In genomic region chr2:168602387-168602741, GRCm38 (mm10) we compare ENCODE assay signal across 8 mouse cellular contexts. TPM values are rescaled to one million over a fixed set of nuclear protein-coding genes. Genes with fewer than 3 reads are reported as not detected.
DNase-seq lines count a peak whose midpoint lies in the region; ATAC-seq lines count a peak whose summit lies in the region.

No protein-coding gene starts in this region.

- H3K4me3 ChIP-seq in forebrain, embryonic 13.5 days = no peak overlapping the region
- H3K4me3 ChIP-seq in forebrain, embryonic 16.5 days (replicated peaks; ENCODE audit: low read length) = no peak overlapping the region
- no peak overlapping the region for H3K4me3 ChIP-seq in liver, embryonic 11.5 days (ENCODE audit: low read depth, low read length)
- H3K4me3 ChIP-seq in liver, embryonic 12.5 days = no peak overlapping the region
- H3K4me3 ChIP-seq in limb, embryonic 11.5 days (ENCODE audit: low read depth, low read length) = no peak overlapping the region
- no peak overlapping the region for H3K4me3 ChIP-seq in stomach, embryonic 14.5 days (ENCODE audit: low read depth, low read length)

- H3K4me2 ChIP-seq in forebrain, embryonic 13.5 days = peak overlapping the region; percentile 90; the same call in 1 of the 2 replicates
- H3K4me2 ChIP-seq in forebrain, embryonic 16.5 days (ENCODE audit: low read length) = no peak overlapping the region
- H3K4me2 ChIP-seq in liver, embryonic 11.5 days = peak overlapping the region; percentile 63
- no peak overlapping the region for H3K4me2 ChIP-seq in liver, embryonic 12.5 days
- H3K4me2 ChIP-seq in limb, embryonic 11.5 days (ENCODE audit: low read depth, severe bottlenecking) = peak overlapping the region; percentile 88; the same call in 1 of the 2 replicates
- H3K4me2 ChIP-seq in stomach, embryonic 14.5 days (replicated peaks; ENCODE audit: low read depth, low read length) = peak overlapping the region; percentile 81; the same call in 1 of the 2 replicates

- peaks cover 29% of the 10 kb centered on the region for H3K4me1 ChIP-seq in forebrain, embryonic 13.5 days
- peaks cover 27% of the 10 kb centered on the region for H3K4me1 ChIP-seq in forebrain, embryonic 16.5 days (replicated peaks; ENCODE audit: control insufficient read depth, insufficient read depth, low read length)
- H3K4me1 ChIP-seq in liver, embryonic 11.5 days (replicated peaks; ENCODE audit: control insufficient read depth, insufficient read depth, low read length) = peaks cover 24% of the 10 kb centered on the region
- H3K4me1 ChIP-seq in liver, embryonic 12.5 days = peaks cover 20% of the 10 kb centered on the region
- H3K4me1 ChIP-seq in limb, embryonic 11.5 days (ENCODE audit: control insufficient read depth, insufficient read depth, low read length) = peaks cover 39% of the 10 kb centered on the region
- H3K4me1 ChIP-seq in stomach, embryonic 14.5 days (ENCODE audit: control insufficient read depth, insufficient read depth, low read length) = peaks cover 13% of the 10 kb centered on the region; the same call in 1 of the 2 replicates

- H3K27ac ChIP-seq in forebrain, embryonic 13.5 days = no peak overlapping the region
- no peak overlapping the region for H3K27ac ChIP-seq in forebrain, embryonic 16.5 days (ENCODE audit: low read length)
- H3K27ac ChIP-seq in liver, embryonic 11.5 days (ENCODE audit: low read depth, low read length) = no peak overlapping the region
- no peak overlapping the region for H3K27ac ChIP-seq in liver, embryonic 12.5 days
- H3K27ac ChIP-seq in limb, embryonic 11.5 days (replicated peaks; ENCODE audit: low read depth, low read length) = peak overlapping the region; percentile 85
- H3K27ac ChIP-seq in stomach, embryonic 14.5 days (ENCODE audit: low read length) = no peak overlapping the region

- WGBS in forebrain, embryonic 13.5 days = 30% methylated on average over 12 of the region's 12 CpGs
- WGBS in forebrain, embryonic 16.5 days = 21% methylated on average over 12 of the region's 12 CpGs
- 31% methylated on average over 12 of the region's 12 CpGs for WGBS in liver, embryonic 11.5 days
- WGBS in liver, embryonic 12.5 days (ENCODE audit: insufficient replicate concordance) = 32% methylated on average over 12 of the region's 12 CpGs
- 18% methylated on average over 12 of the region's 12 CpGs for WGBS in limb, embryonic 11.5 days
- WGBS in stomach, embryonic 14.5 days = 17% methylated on average over 12 of the region's 12 CpGs

- no peak for DNase-seq in liver, embryonic 11.5 days (ENCODE audit: low spot score)
- peak; percentile 57 for DNase-seq in limb, embryonic 11.5 days (ENCODE audit: low spot score)
- no peak for DNase-seq in urinary bladder, postnatal 10 days (ENCODE audit: low spot score)

- ATAC-seq in forebrain, embryonic 13.5 days = no peak
- no peak for ATAC-seq in forebrain, embryonic 16.5 days
- ATAC-seq in liver, embryonic 11.5 days (replicated peaks; ENCODE audit: low FRiP score) = no peak
- no peak for ATAC-seq in liver, embryonic 12.5 days
- ATAC-seq in limb, embryonic 11.5 days (ENCODE audit: insufficient number of reproducible peaks, low FRiP score, low TSS enrichment, low read depth) = no peak
- ATAC-seq in stomach, embryonic 14.5 days (ENCODE audit: insufficient number of reproducible peaks, insufficient read depth, low FRiP score, low read depth) = no peak
- no peak for ATAC-seq in cerebellum, adult (ENCODE audit: insufficient number of reproducible peaks, low FRiP score, low TSS enrichment)

- 0 out of 2 replicates have a peak overlapping the region, but pooled peaks have one; percentile 72 for H3K9ac ChIP-seq in forebrain, embryonic 13.5 days
- H3K9ac ChIP-seq in forebrain, embryonic 16.5 days (replicated peaks; ENCODE audit: low read depth, low read length) = no peak overlapping the region
- no peak overlapping the region for H3K9ac ChIP-seq in liver, embryonic 11.5 days (ENCODE audit: low read depth, low read length)
- H3K9ac ChIP-seq in liver, embryonic 12.5 days = no peak overlapping the region
- no peak overlapping the region for H3K9ac ChIP-seq in limb, embryonic 11.5 days (ENCODE audit: low read length)
- H3K9ac ChIP-seq in stomach, embryonic 14.5 days (replicated peaks; ENCODE audit: low read depth, low read length) = no peak overlapping the region

- peaks cover 58% of the 10 kb centered on the region for H3K27me3 ChIP-seq in forebrain, embryonic 13.5 days
- peaks cover 20% of the 10 kb centered on the region for H3K27me3 ChIP-seq in forebrain, embryonic 16.5 days (replicated peaks; ENCODE audit: control insufficient read depth, insufficient read depth, low read length)
- H3K27me3 ChIP-seq in liver, embryonic 11.5 days (replicated peaks; ENCODE audit: control insufficient read depth, insufficient read depth, low read length) = peaks cover 56% of the 10 kb centered on the region
- H3K27me3 ChIP-seq in liver, embryonic 12.5 days (replicated peaks) = peaks cover 73% of the 10 kb centered on the region
- H3K27me3 ChIP-seq in limb, embryonic 11.5 days (ENCODE audit: control insufficient read depth, insufficient read depth, low read length) = peaks cover 11% of the 10 kb centered on the region
- peaks cover 10% of the 10 kb centered on the region; the same call in 1 of the 2 replicates for H3K27me3 ChIP-seq in stomach, embryonic 14.5 days (ENCODE audit: control insufficient read depth, insufficient read depth, low read length)

- no peaks in the 10 kb centered on the region for H3K36me3 ChIP-seq in forebrain, embryonic 13.5 days (ENCODE audit: poor library complexity, severe bottlenecking)
- H3K36me3 ChIP-seq in forebrain, embryonic 16.5 days (ENCODE audit: control insufficient read depth, insufficient read depth) = no peaks in the 10 kb centered on the region
- H3K36me3 ChIP-seq in liver, embryonic 11.5 days (ENCODE audit: control insufficient read depth, insufficient read depth, low read length) = no peaks in the 10 kb centered on the region
- no peaks in the 10 kb centered on the region for H3K36me3 ChIP-seq in liver, embryonic 12.5 days
- no peaks in the 10 kb centered on the region for H3K36me3 ChIP-seq in limb, embryonic 11.5 days (ENCODE audit: control insufficient read depth, insufficient read depth, low read length)
- no peaks in the 10 kb centered on the region for H3K36me3 ChIP-seq in stomach, embryonic 14.5 days (ENCODE audit: control insufficient read depth, insufficient read depth, low read length)

- no peaks in the 10 kb centered on the region for H3K9me3 ChIP-seq in forebrain, embryonic 13.5 days (replicated peaks)
- no peaks in the 10 kb centered on the region for H3K9me3 ChIP-seq in forebrain, embryonic 16.5 days (ENCODE audit: control insufficient read depth, low read length)
- no peaks in the 10 kb centered on the region for H3K9me3 ChIP-seq in liver, embryonic 11.5 days (ENCODE audit: control insufficient read depth, low read length)
- H3K9me3 ChIP-seq in liver, embryonic 12.5 days (replicated peaks) = no peaks in the 10 kb centered on the region
- H3K9me3 ChIP-seq in limb, embryonic 11.5 days (ENCODE audit: control insufficient read depth, low read length) = no peaks in the 10 kb centered on the region
- H3K9me3 ChIP-seq in stomach, embryonic 14.5 days (ENCODE audit: control insufficient read depth, low read depth, low read length) = no peaks in the 10 kb centered on the region

RNA-seq across cellular contexts. Expression of gene Nfatc2, which starts 0.9 kb away (rescaled TPM):
- polyA plus RNA-seq in forebrain, embryonic 13.5 days (2015; fragmentation: Nextera tagmentation; extraction: Ambion mirVana) = 1.5 and 1.7 TPM in 2 replicates
- polyA plus RNA-seq in forebrain, embryonic 16.5 days (2015; fragmentation: Nextera tagmentation; extraction: Ambion mirVana) = 1.8 and 2.0 TPM in 2 replicates
- polyA plus RNA-seq in liver, embryonic 11.5 days (2014; fragmentation: Nextera tagmentation; extraction: Ambion mirVana) = 0.77 TPM in 2 replicates
- 0.29 and 0.41 TPM in 2 replicates for polyA plus RNA-seq in liver, embryonic 12.5 days (2016; fragmentation: Nextera tagmentation; extraction: Ambion mirVana)
- polyA plus RNA-seq in limb, embryonic 11.5 days (2014; fragmentation: Nextera tagmentation; extraction: Ambion mirVana) = 4.9 and 5.8 TPM in 2 replicates
- 3.0 and 3.5 TPM in 2 replicates for polyA plus RNA-seq in stomach, embryonic 14.5 days (2014; fragmentation: Nextera tagmentation; extraction: Ambion mirVana)

Comparison
In these comparisons a context has a peak if more than half of its experiments do, and no peak if none do; other contexts are left out.
1. H3K4me2 ChIP-seq: peak in forebrain, embryonic 13.5 days (single experiment), liver, embryonic 11.5 days (single experiment), limb, embryonic 11.5 days (single experiment) and stomach, embryonic 14.5 days (single experiment); none in forebrain, embryonic 16.5 days (single experiment) and liver, embryonic 12.5 days (single experiment).